Mouse (Mus musculus): ENCODE data around the gene Bin2.

DNA sequence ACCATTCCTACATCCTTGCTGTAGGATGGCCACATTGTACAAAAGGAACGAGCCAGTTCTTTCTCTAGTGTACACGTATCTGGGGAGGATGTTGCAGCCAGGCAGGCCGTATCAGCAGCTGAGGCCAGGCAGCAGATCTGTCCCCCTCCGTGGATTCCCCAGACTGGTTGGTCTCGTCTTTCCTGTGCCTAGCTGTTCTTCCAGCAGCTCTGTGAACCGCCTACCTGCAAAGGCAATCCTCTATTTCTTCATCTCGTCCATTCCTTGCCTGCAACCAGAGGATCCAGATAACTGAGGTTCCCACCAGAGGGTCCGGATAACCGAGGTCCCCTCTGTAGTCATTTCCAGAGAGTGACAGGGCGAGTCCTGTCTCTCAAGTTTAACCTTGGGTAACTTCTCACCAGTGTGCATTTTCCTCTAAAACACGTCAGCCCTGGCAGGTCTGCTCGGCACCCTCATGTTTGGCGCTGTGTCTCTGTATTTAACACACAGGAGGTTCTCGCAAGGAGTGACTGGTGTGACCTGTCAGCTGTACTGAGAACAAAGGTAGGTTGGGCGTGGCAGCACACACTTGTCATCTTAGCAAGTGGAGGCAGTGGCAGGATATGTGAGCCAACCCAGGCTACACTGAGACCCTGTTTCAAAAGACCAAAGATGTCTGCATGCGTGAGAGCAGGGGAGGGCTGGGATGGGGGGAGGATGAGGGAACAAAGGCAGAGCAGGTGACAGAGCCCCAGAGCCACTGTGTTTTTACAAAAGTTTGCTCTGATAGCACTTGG lies 29.2 kb downstream of the Bin2 start:
- TF ChIP-seq GATA1 (IDR thresholded peaks at IDR 0.05; ENCODE audit: borderline replicate concordance, low read length) (no peak), CTCF (IDR thresholded peaks at IDR 0.05; ENCODE audit: low read depth, low read length) (no peak), TAL1 (conservative IDR thresholded peaks at IDR 0.05; ENCODE audit: low read depth, low read length) (no peak), POLR2AphosphoS5 (IDR thresholded peaks at IDR 0.05; ENCODE audit: insufficient replicate concordance, low read depth, low read length) (no peak), GATA2 (IDR thresholded peaks at IDR 0.05; ENCODE audit: borderline replicate concordance, low read depth, low read length) (no peak)

Data from G1E (cell line).